Mouse (Mus musculus): Measurements from ENCODE around the gene Cnot2. TPM values are rescaled to one million over a fixed set of nuclear protein-coding genes. Genes with fewer than 3 reads are reported as not detected.

The Cnot2 gene
- total RNA-seq, 1 experiment from 2014 or later = 211 TPM

DNA sequence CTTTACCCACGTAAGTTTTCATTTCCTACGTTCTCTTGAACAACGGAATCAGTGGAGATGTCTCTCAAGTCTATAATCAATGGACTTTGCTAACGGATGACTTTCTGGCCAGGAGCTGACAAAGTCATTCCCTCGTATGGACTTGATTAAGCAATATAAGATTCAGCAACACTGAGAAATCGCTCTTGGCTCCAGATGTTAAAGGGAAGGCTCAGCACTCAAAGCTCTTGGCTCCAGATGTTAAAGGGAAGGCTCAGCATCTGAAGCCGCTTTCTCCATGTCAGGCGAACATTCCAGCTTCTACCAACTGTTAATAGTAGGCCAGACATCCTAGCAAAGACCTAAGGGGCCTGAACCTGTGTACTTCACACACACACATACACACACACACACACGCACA lies 134.1 kb downstream of the Cnot2 start:
- ATAC-seq (ENCODE audit: extremely low read depth, insufficient number of reproducible peaks, low FRiP score, poor library complexity, severe bottlenecking) = no peak

DNA sequence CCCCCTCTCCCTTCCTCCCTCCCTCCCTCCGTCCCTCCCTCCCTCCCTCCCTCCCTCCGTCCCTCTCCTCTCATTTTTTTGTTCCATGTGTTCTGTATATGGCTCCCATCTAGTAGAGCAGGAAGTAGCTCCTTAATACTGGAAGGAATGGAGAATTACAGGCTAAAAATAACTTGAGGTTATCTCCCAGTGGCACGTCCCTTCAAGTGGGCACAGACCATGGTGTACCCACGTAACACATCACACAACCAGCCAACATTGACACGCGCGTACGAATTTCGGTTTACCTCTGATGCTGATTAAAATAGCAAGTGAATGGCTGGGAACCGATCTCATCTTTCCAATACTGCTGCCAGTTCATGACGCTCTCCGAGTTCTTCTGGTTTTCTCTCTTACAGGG lies 135.3 kb downstream of the Cnot2 start:
- no peak for ATAC-seq (ENCODE audit: extremely low read depth, insufficient number of reproducible peaks, low FRiP score, poor library complexity, severe bottlenecking)

DNA sequence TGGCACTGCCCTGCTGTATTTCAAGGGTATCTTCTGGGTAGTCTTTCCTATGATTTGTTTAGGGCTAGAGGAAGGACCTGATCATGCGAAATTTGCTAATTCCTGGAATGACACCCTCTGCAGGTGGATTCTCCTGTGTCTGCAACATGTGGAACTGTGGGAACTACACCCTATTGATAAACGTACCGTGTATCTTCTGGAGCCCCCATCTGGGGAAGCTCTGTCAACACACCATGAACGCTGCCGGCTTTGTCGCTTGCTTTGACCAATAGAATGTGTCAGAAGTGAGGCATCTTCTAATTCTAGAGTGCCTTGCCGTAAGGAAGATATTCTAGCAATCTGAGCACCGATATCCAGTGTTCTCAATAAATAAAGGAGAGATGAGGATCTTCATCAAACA lies 136.5 kb downstream of the Cnot2 start:
- no peak for ATAC-seq (ENCODE audit: extremely low read depth, insufficient number of reproducible peaks, low FRiP score, poor library complexity, severe bottlenecking)

DNA sequence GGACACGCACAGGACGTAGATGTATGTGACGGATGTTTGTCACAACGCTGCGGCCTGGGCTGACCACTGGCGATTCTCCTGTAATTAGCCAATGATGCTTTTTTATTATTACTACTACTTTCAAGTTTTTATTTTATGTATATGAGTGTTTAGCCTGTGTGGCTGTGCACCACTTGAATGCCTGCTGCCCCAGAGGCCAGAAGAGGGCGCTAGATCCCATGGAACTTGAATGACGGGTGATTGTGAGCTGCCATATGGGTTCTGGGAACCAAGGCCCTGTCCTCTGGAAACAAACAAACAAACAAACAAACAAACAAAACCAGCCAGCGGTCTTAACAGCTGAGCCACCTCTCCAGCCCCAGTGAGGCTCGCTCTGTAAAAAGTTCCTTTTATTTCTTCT lies 136.9 kb downstream of the Cnot2 start:
- ATAC-seq (ENCODE audit: extremely low read depth, insufficient number of reproducible peaks, low FRiP score, poor library complexity, severe bottlenecking) = no peak

DNA sequence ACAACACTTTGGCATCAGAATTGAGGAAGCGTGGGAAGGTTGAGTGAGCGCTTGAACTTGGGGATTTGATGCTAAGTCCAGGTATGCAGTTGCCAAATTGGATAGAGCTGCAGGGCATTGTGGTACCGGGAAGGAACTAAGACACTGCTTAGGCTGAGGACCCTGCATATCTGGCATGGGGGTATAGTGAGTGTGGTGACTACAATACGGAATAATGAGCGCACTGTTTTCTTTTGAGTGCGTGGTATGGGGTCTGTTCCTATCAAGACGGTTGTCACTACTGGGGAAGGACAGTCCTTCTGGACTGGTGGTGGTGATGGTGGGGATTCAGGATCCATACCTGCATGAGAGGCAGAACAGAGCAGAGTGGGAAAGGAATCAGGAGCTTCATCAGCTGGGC lies 140.4 kb downstream of the Cnot2 start:
- ATAC-seq (ENCODE audit: extremely low read depth, insufficient number of reproducible peaks, low FRiP score, poor library complexity, severe bottlenecking) = no peak

DNA sequence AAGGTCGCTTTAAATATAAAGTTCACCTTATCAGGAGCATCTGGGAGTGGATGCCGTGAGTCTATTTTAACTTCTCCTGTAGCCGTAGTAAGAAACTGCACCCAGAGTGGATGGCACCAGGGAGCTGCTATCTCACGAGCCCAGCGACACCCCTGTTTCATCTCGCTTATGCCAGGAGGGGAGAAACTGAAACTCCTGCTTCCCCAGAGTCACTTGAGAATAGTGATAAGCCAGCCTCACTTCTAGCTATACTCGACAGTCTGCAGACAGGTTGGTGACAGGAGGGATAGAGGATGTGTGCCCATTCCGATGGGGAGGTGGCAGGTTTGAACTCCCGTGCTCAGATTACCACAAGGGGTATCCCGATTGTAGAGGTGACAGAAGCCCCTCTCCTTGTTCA lies 141.2 kb downstream of the Cnot2 start:
- no peak for ATAC-seq (ENCODE audit: extremely low read depth, insufficient number of reproducible peaks, low FRiP score, poor library complexity, severe bottlenecking)

DNA sequence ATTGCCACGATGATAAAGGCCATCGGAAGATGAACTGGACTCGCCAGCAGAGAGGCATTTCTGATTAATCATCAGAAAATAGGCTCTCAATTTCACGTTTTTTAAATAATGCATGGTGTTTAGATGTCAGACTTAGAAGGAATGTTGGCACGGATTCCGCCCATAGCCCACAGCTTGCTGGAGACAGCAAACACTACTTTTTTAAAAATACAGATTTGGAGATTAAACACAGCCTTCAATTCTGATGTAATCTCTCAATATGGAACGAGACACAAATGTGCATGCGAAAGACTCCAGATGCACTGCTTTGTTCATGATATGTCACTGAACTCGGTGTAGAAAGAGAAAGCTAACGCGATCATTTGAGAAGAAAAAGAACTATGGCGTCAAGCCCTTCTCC lies 145.9 kb downstream of the Cnot2 start:
- no peak for ATAC-seq (ENCODE audit: extremely low read depth, insufficient number of reproducible peaks, low FRiP score, poor library complexity, severe bottlenecking)

Other genes with a start within 250 kb of the Cnot2 start
- 1.2 and 1.5 TPM in 2 replicates for gene Kcnmb4, start 107.6 kb downstream of the Cnot2 start, total RNA-seq (2017)

Data from neutrophil, adult 5-6 weeks (primary cell).